Mouse (Mus musculus): ENCODE data around the gene Nps. TPM values are rescaled to one million over a fixed set of nuclear protein-coding genes. Genes with fewer than 3 reads are reported as not detected.

The Nps gene
- polyA plus RNA-seq (2015; fragmentation: Nextera tagmentation; extraction: Ambion mirVana): 0.31 TPM in 1 of 2 replicates, not detected in the other

GRCm38 (mm10) chr7:135258053-135258753 is at the start of gene Nps:
Nps (plus strand) TSS chr7:135258703.

Other genes with a start within 250 kb of the Nps start
- gene Foxi2, start 151.6 kb downstream of the Nps start, polyA plus RNA-seq (2015; fragmentation: Nextera tagmentation; extraction: Ambion mirVana): 0.14 and 0.18 TPM in 2 replicates